Mouse (Mus musculus): ENCODE results near the gene Dnttip1. TPM values are rescaled to one million over a fixed set of nuclear protein-coding genes. Genes with fewer than 3 reads are reported as not detected.

Gene Dnttip1
- polyA plus RNA-seq, 1 experiment: 35.5 TPM

DNA sequence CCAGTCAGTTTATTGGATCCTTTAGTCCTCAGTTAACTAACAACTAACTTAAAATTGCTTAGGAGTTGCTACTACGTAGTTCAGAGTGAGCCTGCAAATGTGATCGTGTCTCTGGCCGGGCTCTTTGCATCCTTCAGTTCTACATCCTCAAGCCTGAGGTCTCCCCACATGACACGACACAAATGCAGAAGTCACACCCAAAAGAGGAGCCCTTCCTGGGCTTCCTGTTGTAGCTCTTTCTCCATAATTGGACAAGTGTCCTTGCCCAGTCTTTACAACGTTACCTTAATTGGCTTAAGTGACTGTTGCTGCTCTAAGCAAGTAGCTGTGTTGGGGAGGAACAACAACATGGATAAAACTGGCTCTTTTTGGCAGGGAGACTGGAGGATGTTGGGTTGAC lies 69.6 kb downstream of the Dnttip1 start:
- Histone ChIP-seq H3K27ac (ENCODE audit: insufficient read depth, low read length) (no peak overlapping the region), H3K4me1 (ENCODE audit: control insufficient read depth, insufficient read depth, low read length) (no peaks in the 10 kb centered on the region), H3K4me3 (ENCODE audit: insufficient read depth, low read length) (no peak overlapping the region)
- no peak for TF ChIP-seq POLR2A (IDR thresholded peaks at IDR 0.05; ENCODE audit: extremely low read depth, insufficient read depth, low read length)
- TF ChIP-seq CTCF (IDR thresholded peaks at IDR 0.05; ENCODE audit: extremely low read depth, insufficient read depth, low read length): no peak

DNA sequence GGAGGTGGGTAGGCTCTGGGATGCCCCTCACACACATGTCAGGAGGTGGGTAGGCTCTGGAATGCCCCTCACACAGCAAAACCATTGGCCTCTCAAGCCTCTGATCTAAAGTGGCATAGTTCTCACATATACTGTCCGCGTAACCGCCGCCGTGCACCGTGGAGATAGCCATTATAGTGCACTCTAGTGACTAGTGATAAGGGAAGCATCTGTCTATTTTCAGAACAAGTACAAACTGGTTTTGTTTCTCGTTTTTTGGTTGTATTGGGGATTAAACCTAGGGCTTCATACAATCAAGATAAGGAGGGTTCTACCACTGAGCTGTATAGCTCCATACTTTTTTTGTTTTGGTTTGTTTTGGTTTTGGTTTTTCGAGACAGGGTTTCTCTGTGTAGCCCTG lies 70.0 kb downstream of the Dnttip1 start:
- H3K27ac ChIP-seq (ENCODE audit: insufficient read depth, low read length): no peak overlapping the region
- H3K4me1 ChIP-seq (ENCODE audit: control insufficient read depth, insufficient read depth, low read length): no peaks in the 10 kb centered on the region
- no peak overlapping the region for H3K4me3 ChIP-seq (ENCODE audit: insufficient read depth, low read length)
- TF ChIP-seq POLR2A (IDR thresholded peaks at IDR 0.05; ENCODE audit: extremely low read depth, insufficient read depth, low read length) (no peak), CTCF (IDR thresholded peaks at IDR 0.05; ENCODE audit: extremely low read depth, insufficient read depth, low read length) (no peak)

DNA sequence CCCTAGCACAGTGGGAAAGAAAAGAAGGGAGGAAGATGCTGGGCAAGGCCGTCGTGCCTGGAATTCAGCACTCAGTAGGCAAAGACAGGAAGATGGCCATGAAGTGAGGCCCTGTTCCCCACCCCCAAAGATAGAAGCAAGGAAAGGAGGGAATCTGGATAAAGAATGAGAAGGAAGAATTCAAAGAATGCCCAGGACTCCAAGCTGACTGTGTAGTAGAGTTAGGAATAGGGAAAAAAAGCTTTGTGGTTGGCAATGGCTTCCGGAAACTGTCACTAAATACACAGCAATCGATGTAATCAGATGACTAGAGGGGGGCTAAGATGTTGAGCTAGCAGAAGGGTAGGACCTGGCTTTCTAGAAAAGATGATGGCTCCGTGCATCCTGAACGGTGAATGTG lies 71.4 kb downstream of the Dnttip1 start:
- no peak overlapping the region for H3K4me3 ChIP-seq (ENCODE audit: insufficient read depth, low read length)
- no peaks in the 10 kb centered on the region for H3K4me1 ChIP-seq (ENCODE audit: control insufficient read depth, insufficient read depth, low read length)
- TF ChIP-seq POLR2A (IDR thresholded peaks at IDR 0.05; ENCODE audit: extremely low read depth, insufficient read depth, low read length) (no peak), CTCF (IDR thresholded peaks at IDR 0.05; ENCODE audit: extremely low read depth, insufficient read depth, low read length) (no peak)
- no peak overlapping the region for H3K27ac ChIP-seq (ENCODE audit: insufficient read depth, low read length)

DNA sequence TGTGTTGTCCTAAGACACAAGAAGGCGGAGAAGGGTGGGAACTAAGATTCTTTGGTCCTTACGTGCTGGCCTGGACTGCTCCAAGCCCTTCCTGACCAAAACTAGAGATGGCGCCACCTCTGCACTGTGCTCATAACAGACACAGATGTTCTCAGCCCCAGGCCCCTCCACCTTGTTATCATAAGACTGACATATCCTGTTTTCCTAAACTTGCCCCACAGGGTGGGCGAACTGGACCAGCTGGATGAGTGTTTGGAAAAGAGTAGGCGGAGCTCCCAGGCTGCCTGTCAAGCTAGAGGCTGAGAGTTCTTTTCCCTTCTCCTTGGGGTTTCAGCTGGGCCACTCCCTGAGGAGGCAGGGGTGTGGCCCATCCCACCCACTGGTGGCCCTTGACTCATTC lies 71.9 kb downstream of the Dnttip1 start:
- Histone ChIP-seq H3K27ac (ENCODE audit: insufficient read depth, low read length) (no peak overlapping the region), H3K4me1 (ENCODE audit: control insufficient read depth, insufficient read depth, low read length) (no peaks in the 10 kb centered on the region), H3K4me3 (ENCODE audit: insufficient read depth, low read length) (no peak overlapping the region)
- TF ChIP-seq POLR2A (IDR thresholded peaks at IDR 0.05; ENCODE audit: extremely low read depth, insufficient read depth, low read length) (no peak), CTCF (IDR thresholded peaks at IDR 0.05; ENCODE audit: extremely low read depth, insufficient read depth, low read length) (no peak)

Other genes with a start within 250 kb of the Dnttip1 start
- 71.6 and 73.6 TPM in 2 replicates for gene Pigt, start 248.5 kb upstream of the Dnttip1 start, polyA plus RNA-seq (2012; rRNA removed)
- 0.49 and 1.3 TPM in 2 replicates for gene Wfdc2, start 183.6 kb upstream of the Dnttip1 start, polyA plus RNA-seq (2012; rRNA removed)
- not detected in 2 replicates for gene Spint3, start 172.5 kb upstream of the Dnttip1 start, polyA plus RNA-seq (2012; rRNA removed)
- gene Wfdc6a, start 160.5 kb upstream of the Dnttip1 start, polyA plus RNA-seq (2012; rRNA removed): not detected in 2 replicates
- not detected in 2 replicates for gene Eppin, start 152.4 kb upstream of the Dnttip1 start, polyA plus RNA-seq (2012; rRNA removed)
- gene Wfdc6b, start 132.5 kb upstream of the Dnttip1 start, polyA plus RNA-seq (2012; rRNA removed): not detected in 2 replicates
- not detected in 2 replicates for gene Wfdc8, start 132.4 kb upstream of the Dnttip1 start, polyA plus RNA-seq (2012; rRNA removed)
- not detected in 2 replicates for gene Wfdc16, start 107.2 kb upstream of the Dnttip1 start, polyA plus RNA-seq (2012; rRNA removed)
- gene Wfdc10, start 89.9 kb upstream of the Dnttip1 start, polyA plus RNA-seq (2012; rRNA removed): not detected in 2 replicates
- gene Wfdc9, start 89.4 kb upstream of the Dnttip1 start, polyA plus RNA-seq (2012; rRNA removed): not detected in 2 replicates
- gene Wfdc11, start 71.9 kb upstream of the Dnttip1 start, polyA plus RNA-seq (2012; rRNA removed): not detected in 2 replicates
- gene Wfdc13, start 60.9 kb upstream of the Dnttip1 start, polyA plus RNA-seq (2012; rRNA removed): not detected in 2 replicates
- gene Spint4, start 47.5 kb upstream of the Dnttip1 start, polyA plus RNA-seq (2012; rRNA removed): not detected in 2 replicates
- not detected in 2 replicates for gene Spint5, start 30.7 kb upstream of the Dnttip1 start, polyA plus RNA-seq (2012; rRNA removed)
- 2.4 and 2.6 TPM in 2 replicates for gene Wfdc3, start 52 bp upstream of the Dnttip1 start, polyA plus RNA-seq (2012; rRNA removed)
- 1.4 and 3.0 TPM in 2 replicates for gene Ube2c, start 23.9 kb downstream of the Dnttip1 start, polyA plus RNA-seq (2012; rRNA removed)
- 1.3 and 1.6 TPM in 2 replicates for gene Tnnc2, start 34.0 kb downstream of the Dnttip1 start, polyA plus RNA-seq (2012; rRNA removed)
- 55.7 and 64.2 TPM in 2 replicates for gene Snx21, start 39.8 kb downstream of the Dnttip1 start, polyA plus RNA-seq (2012; rRNA removed)
- 29.8 and 30.3 TPM in 2 replicates for gene Acot8, start 58.9 kb downstream of the Dnttip1 start, polyA plus RNA-seq (2012; rRNA removed)
- 7.2 and 7.6 TPM in 2 replicates for gene Zswim3, start 59.1 kb downstream of the Dnttip1 start, polyA plus RNA-seq (2012; rRNA removed)
- 17.0 and 17.3 TPM in 2 replicates for gene Zswim1, start 76.7 kb downstream of the Dnttip1 start, polyA plus RNA-seq (2012; rRNA removed)
- 0.23 and 0.66 TPM in 2 replicates for gene Spata25, start 82.6 kb downstream of the Dnttip1 start, polyA plus RNA-seq (2012; rRNA removed)
- 200 and 204 TPM in 2 replicates for gene Ctsa, start 86.9 kb downstream of the Dnttip1 start, polyA plus RNA-seq (2012; rRNA removed)
- 5.0 and 5.2 TPM in 2 replicates for gene Neurl2, start 87.5 kb downstream of the Dnttip1 start, polyA plus RNA-seq (2012; rRNA removed)
- gene Pltp, start 111.7 kb downstream of the Dnttip1 start, polyA plus RNA-seq (2012; rRNA removed): 172 and 186 TPM in 2 replicates
- 39.1 and 41.7 TPM in 2 replicates for gene Pcif1, start 133.3 kb downstream of the Dnttip1 start, polyA plus RNA-seq (2012; rRNA removed)
- 29.1 and 30.2 TPM in 2 replicates for gene Zfp335, start 165.8 kb downstream of the Dnttip1 start, polyA plus RNA-seq (2012; rRNA removed)
- 1.1 and 1.5 TPM in 2 replicates for gene Mmp9, start 194.8 kb downstream of the Dnttip1 start, polyA plus RNA-seq (2012; rRNA removed)
- 396 and 421 TPM in 2 replicates for gene Slc12a5, start 214.8 kb downstream of the Dnttip1 start, polyA plus RNA-seq (2012; rRNA removed)

Data from cortical plate, adult 2 months (tissue).